Mouse (Mus musculus): ENCODE measurements at regions not wholly inside any gene's neighbourhood (a gene's known extent, or its start where the extent isn't known, plus 50 kb on each side); places are given as distances from the start of the nearest gene placed in this dataset.

GRCm38 (mm10) chr2:105611014-105611413, 57.7 kb upstream of the Pax6 start:
- no peak for TF ChIP-seq POLR2A (IDR thresholded peaks at IDR 0.05; ENCODE audit: insufficient read length, low read depth)
- TF ChIP-seq E2F4 (IDR thresholded peaks at IDR 0.05; ENCODE audit: insufficient read depth), result no peak
- no peak for TF ChIP-seq MYOD1 (IDR thresholded peaks at IDR 0.05; ENCODE audit: control insufficient read depth in 1 of 3, insufficient read length in 2 of 3, low read depth in 2 of 3)
